Mouse (Mus musculus) limb, embryonic 14.5 days (tissue): ENCODE measurements at regions not wholly inside any gene's neighbourhood (a gene's known extent, or its start where the extent isn't known, plus 50 kb on each side); places are given as distances from the start of the nearest gene placed in this dataset.

Experiments
- ATAC-seq: fragments of 200-750 bp; cut with Nextera tagmentation; 2 replicates; pipeline ENCODE4 v1.8.0; 2017; ENCODE audit warnings: low read depth, moderate number of reproducible peaks, moderate TSS enrichment; ENCODE audit not compliant: low FRiP score
- DNase-seq: peaks from one replicate; pipeline ENCODE4 v3.0.0-alpha.2; 2015; ENCODE audit warnings: low spot score
- H3K27ac ChIP-seq: fragments of 300-500 bp; sonication (generic); replicated peaks from 2 replicates; pipeline ENCODE4 v1.5.1; 2014; ENCODE audit warnings: low read depth, mild to moderate bottlenecking, low read length, moderate library complexity, mixed read lengths
- H3K27me3 ChIP-seq: fragments of 300-500 bp; sonication (generic); 2 replicates; pipeline ENCODE4 v1.6.1; 2014; ENCODE audit warnings: low read length, mixed read lengths; ENCODE audit not compliant: control insufficient read depth, insufficient read depth
- H3K36me3 ChIP-seq: fragments of 300-500 bp; sonication (generic); 2 replicates; pipeline ENCODE4 v1.6.1; 2014; ENCODE audit warnings: mild to moderate bottlenecking, low read length, moderate library complexity, mixed read lengths; ENCODE audit not compliant: control insufficient read depth, insufficient read depth
- H3K4me1 ChIP-seq: fragments of 300-500 bp; sonication (generic); 2 replicates; pipeline ENCODE4 v1.6.1; 2014; ENCODE audit warnings: antibody characterized with exemption, low read length, mixed read lengths; ENCODE audit not compliant: control insufficient read depth, insufficient read depth
- H3K4me2 ChIP-seq: fragments of 300-500 bp; sonication (generic); replicated peaks from 2 replicates; pipeline ENCODE4 v1.6.1; 2014; ENCODE audit warnings: low read depth, mild to moderate bottlenecking, low read length, moderate library complexity; ENCODE audit not compliant: severe bottlenecking
- H3K4me3 ChIP-seq: fragments of 300-500 bp; sonication (generic); replicated peaks from 2 replicates; pipeline ENCODE4 v1.5.1; 2014; ENCODE audit warnings: low read length
- H3K9ac ChIP-seq: fragments of 300-500 bp; sonication (generic); 2 replicates; pipeline ENCODE4 v1.6.1; 2014; ENCODE audit warnings: mild to moderate bottlenecking, low read depth, low read length, moderate library complexity; ENCODE audit not compliant: severe bottlenecking
- H3K9me3 ChIP-seq: fragments of 300-500 bp; sonication (generic); 2 replicates; pipeline ENCODE4 v1.6.1; 2016; ENCODE audit warnings: low read length; ENCODE audit not compliant: control insufficient read depth
- POLR2A ChIP-seq: fragments of 200-500 bp; IDR thresholded peaks from 2 replicates; pipeline ENCODE4 v1.8.0; 2012; ENCODE audit warnings: inconsistent platforms, mild to moderate bottlenecking, moderate library complexity, borderline replicate concordance; ENCODE audit not compliant: insufficient read depth, insufficient read length; ENCODE audit errors: extremely low read depth
- WGBS: fragments of 180-500 bp; shearing (Covaris S2); extraction: QIAGEN DNeasy Blood & Tissue Kit; methylation state at CpG from one replicate; pipeline ENCODE4 v1.1.7; 2014; 5-methylcytosine and 5-hydroxymethylcytosine counted together

DNA sequence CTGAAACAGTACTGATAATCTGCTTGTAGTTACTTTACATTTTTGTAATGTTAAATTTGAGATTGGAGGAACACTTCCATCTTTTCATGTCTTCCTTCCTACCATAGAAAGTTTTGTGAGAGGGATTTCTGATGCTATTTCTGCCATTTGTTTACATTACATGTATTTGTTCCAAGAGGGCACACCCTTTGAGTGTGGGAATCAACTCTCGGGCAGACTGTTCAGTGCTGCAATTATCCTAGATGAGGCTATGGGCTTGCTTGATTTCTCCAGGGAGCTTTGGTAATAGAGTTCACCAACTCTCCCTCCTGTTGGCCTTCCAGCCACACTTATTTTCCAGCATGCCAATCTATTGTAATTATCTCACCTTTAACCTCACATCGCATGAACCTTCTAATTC is 52.4 kb downstream of the Gm13691 start:
- Histone ChIP-seq H3K9me3 (no peaks in the 10 kb centered on the region), H3K4me3 (no peak overlapping the region), H3K4me1 (no peaks in the 10 kb centered on the region), H3K27me3 (no peaks in the 10 kb centered on the region), H3K4me2 (no peak overlapping the region), H3K9ac (no peak overlapping the region), H3K27ac (no peak overlapping the region), H3K36me3 (no peaks in the 10 kb centered on the region)
- TF ChIP-seq POLR2A = no peak
- DNase-seq (no peak), ATAC-seq (no peak)
- WGBS = 31% methylated on average over 2 of the region's 2 CpGs

DNA sequence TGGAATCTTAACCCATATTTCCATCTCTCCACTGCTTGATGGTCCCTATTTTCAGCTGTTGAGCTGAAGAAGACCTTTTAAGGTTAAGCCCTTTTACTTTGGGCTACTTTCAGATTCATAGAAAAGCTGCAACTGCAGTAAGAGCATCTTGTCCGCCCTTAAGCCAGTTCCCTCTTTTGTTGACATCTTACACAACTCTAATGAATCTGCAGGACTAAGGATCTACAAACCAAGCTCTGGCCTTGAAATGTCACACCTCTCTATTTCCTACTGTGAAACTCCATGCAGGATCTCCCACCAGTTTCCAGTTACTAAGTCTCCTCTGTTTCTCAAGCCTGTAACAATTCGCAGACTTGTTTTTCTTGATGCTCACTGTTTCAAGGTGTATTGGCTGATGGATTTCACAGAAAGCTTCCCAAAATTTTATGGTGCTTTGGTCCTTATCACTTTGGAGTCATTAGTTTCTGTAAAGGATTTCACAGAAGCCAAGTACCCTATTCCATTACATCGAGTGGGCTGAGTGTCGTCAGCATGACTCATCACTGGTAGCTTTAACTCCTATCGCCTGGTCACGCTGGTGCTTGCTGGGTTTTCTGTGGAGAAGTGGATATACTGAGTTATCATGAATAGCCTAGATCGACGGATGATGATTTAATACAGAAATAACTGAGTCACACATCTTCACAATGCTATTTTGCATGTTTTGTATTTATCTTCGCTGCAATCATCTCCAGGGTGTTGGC is 58.2 kb downstream of the Gm13691 start:
- Histone ChIP-seq H3K4me3 (no peak overlapping the region), H3K36me3 (no peaks in the 10 kb centered on the region)
- 84% methylated on average over 9 of the region's 9 CpGs for WGBS

DNA sequence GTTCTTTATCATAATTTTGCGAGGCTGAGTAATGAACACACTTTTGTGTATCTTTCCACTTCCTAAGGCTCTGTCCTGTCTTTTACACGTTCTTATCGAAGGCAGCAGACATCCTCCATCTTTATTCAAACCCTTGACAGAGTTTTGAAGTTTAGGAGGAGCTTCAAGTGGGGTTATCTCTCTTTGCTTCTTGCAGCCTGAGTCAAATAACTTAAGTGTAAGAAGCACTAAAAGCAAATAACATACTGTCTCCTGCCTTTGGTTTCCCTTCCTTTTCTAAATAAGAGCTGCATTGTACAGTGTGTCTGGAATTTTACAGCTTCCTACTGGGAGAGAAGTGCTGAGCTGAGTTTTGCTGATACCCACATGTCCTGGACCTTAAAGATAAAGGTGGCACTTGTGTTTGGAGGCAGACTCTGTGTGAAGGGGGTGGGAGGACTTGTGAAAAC is 61.6 kb downstream of the Gm13691 start:
- 57% methylated on average over 3 of the region's 3 CpGs for WGBS
- ATAC-seq = no peak
- no peak for TF ChIP-seq POLR2A

More for the DNA sequence above, 58.2 kb downstream of the Gm13691 start:
- Histone ChIP-seq H3K9ac (no peak overlapping the region), H3K9me3 (no peaks in the 10 kb centered on the region), H3K4me2 (no peak overlapping the region), H3K27ac (no peak overlapping the region), H3K4me1 (no peaks in the 10 kb centered on the region), H3K27me3 (no peaks in the 10 kb centered on the region)
- TF ChIP-seq POLR2A = no peak
- ATAC-seq (no peak), DNase-seq (no peak)

DNA sequence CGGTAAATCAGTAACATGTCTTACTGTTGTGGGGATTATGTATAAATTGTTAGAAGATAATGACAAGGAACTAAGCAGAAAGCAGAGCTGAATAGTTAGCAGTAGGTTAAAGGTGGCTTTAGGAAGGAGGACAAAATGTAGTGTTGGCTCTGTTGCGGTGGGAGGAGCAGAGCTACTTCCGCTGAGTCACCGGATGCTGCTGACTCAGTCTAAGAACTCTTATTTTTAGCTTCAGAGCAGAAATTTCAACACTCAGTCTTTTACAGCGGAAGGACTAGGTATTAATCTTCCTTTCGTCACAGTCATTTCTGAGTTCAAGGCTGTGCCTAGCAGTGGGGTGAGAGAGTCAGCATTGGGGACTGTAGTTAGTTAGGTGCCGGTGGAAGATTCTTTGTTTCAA is 68.9 kb downstream of the Gm13691 start:
- Histone ChIP-seq H3K27me3 (no peaks in the 10 kb centered on the region), H3K4me2 (no peak overlapping the region), H3K36me3 (no peaks in the 10 kb centered on the region), H3K4me3 (no peak overlapping the region), H3K27ac (no peak overlapping the region), H3K9me3 (no peaks in the 10 kb centered on the region), H3K9ac (no peak overlapping the region), H3K4me1 (no peaks in the 10 kb centered on the region)
- no peak for TF ChIP-seq POLR2A
- DNase-seq (no peak), ATAC-seq (no peak)
- WGBS = 88% methylated on average over 7 of the region's 7 CpGs

More for the DNA sequence above, 61.6 kb downstream of the Gm13691 start:
- DNase-seq = no peak
- no peak overlapping the region for H3K4me2 ChIP-seq
- H3K9ac ChIP-seq = no peak overlapping the region
- H3K4me1 ChIP-seq = no peaks in the 10 kb centered on the region
- no peak overlapping the region for H3K4me3 ChIP-seq
- no peaks in the 10 kb centered on the region for H3K9me3 ChIP-seq
- no peaks in the 10 kb centered on the region for H3K27me3 ChIP-seq
- no peaks in the 10 kb centered on the region for H3K36me3 ChIP-seq
- H3K27ac ChIP-seq = no peak overlapping the region

DNA sequence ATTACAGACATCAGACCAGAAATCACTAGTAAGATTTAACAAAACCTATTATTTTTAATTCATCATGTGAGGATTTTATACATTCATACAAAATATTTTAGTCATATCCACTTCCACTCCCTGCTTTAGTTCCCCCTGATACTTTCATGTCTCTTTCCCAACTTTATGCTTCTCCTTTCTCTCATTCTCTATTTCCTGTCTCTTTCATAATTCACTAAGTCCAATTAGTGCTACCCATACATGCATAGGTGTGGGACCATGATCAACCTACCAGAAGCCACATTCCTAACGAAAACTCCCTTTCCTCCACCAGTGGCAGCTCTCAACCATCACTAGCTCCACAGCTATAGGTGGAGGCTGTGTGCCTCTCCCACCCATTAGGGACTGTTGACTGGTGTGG is 70.9 kb downstream of the Gm13691 start:
- Histone ChIP-seq H3K4me1 (no peaks in the 10 kb centered on the region), H3K9ac (no peak overlapping the region), H3K4me3 (no peak overlapping the region), H3K36me3 (no peaks in the 10 kb centered on the region), H3K27ac (no peak overlapping the region), H3K4me2 (no peak overlapping the region), H3K9me3 (no peaks in the 10 kb centered on the region), H3K27me3 (no peaks in the 10 kb centered on the region)
- ATAC-seq (no peak), DNase-seq (no peak)
- WGBS = 93% methylated on average over 1 of the region's 1 CpGs
- TF ChIP-seq POLR2A = no peak
